ENCODE assay signal across 15 mouse cellular contexts in the genomic region with DNA sequence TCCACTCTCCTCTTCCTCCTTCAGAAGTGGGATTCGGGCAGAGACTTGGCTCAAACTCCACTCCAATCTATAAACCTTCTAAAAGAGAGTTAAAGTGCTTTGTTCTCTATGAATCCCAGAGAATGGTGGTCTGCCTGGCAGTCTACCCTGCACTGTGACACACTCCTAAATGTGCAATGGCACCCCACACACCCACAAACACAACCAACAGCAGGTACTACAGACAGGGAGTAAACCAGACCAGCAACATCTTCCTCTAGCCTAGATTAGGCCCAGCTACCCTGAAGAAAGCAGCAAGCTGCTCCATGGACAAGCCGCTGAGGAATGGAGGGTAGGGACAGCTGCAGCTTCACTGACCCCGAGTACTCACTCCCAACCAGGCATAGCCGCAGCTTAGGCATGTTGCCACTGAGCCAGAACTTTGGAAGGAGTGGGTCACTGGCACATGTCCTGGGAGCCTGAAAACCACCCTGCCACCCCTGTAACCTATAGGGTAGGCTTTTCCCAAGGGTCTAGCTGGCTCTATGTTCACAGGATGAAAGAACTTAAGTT. TPM values are rescaled to one million over a fixed set of nuclear protein-coding genes. Genes with fewer than 3 reads are reported as not detected.
DNase-seq lines count a peak whose midpoint lies in the region; ATAC-seq and TF ChIP-seq lines count a peak whose summit lies in the region.
"Had no signal": no experiment of that assay in that cellular context is flagged by ENCODE, and none has a peak within 500 bp of the region (broad histone marks: within the 10 kb centered on the region; RNA-seq: fewer than 3 reads in every experiment).

No protein-coding gene starts in this region.

- peaks cover 10% of the 10 kb centered on the region for H3K4me1 ChIP-seq in hindbrain, postnatal 0 days (ENCODE audit: insufficient read depth, low read length)
- H3K4me1 ChIP-seq in hindbrain, embryonic 12.5 days, result peaks cover 25% of the 10 kb centered on the region
- H3K4me1 ChIP-seq in lung, embryonic 15.5 days, result peaks cover 38% of the 10 kb centered on the region
- peaks cover 41% of the 10 kb centered on the region for H3K4me1 ChIP-seq in liver, embryonic 15.5 days (replicated peaks)

- peak overlapping the region; percentile 82; the same call in 1 of the 2 replicates for H3K27ac ChIP-seq in hindbrain, postnatal 0 days
- H3K27ac ChIP-seq in hindbrain, embryonic 12.5 days, result no peak overlapping the region
- peak overlapping the region; percentile 97; the same call in 1 of the 2 replicates for H3K27ac ChIP-seq in lung, embryonic 15.5 days
- H3K27ac ChIP-seq in liver, embryonic 15.5 days (replicated peaks), result peak overlapping the region; percentile 91; the same call in 1 of the 2 replicates
- H3K27ac ChIP-seq: macrophage had no signal

- no peak for TF ChIP-seq CTCF in hindbrain, postnatal 0 days (IDR thresholded peaks at IDR 0.05; ENCODE audit: low read depth)

- no peaks in the 10 kb centered on the region for H3K27me3 ChIP-seq in hindbrain, postnatal 0 days (ENCODE audit: insufficient read depth, low read length)
- no peaks in the 10 kb centered on the region for H3K27me3 ChIP-seq in hindbrain, embryonic 12.5 days
- no peaks in the 10 kb centered on the region for H3K27me3 ChIP-seq in lung, embryonic 15.5 days
- H3K27me3 ChIP-seq in liver, embryonic 15.5 days, result no peaks in the 10 kb centered on the region; the same call in 1 of the 2 replicates
- H3K27me3 ChIP-seq: limb, embryonic 12.5 days had no signal

- no peak overlapping the region for H3K4me3 ChIP-seq in hindbrain, postnatal 0 days (ENCODE audit: low read length)
- H3K4me3 ChIP-seq in hindbrain, embryonic 12.5 days, result no peak overlapping the region
- no peak overlapping the region for H3K4me3 ChIP-seq in lung, embryonic 15.5 days
- no peak overlapping the region for H3K4me3 ChIP-seq in liver, embryonic 15.5 days (replicated peaks)
- H3K4me3 ChIP-seq: limb, embryonic 12.5 days had no signal

- WGBS in hindbrain, postnatal 0 days, result 59% methylated on average over 4 of the region's 4 CpGs
- WGBS in hindbrain, embryonic 12.5 days, result 87% methylated on average over 4 of the region's 4 CpGs
- 71% methylated on average over 4 of the region's 4 CpGs for WGBS in lung, embryonic 15.5 days
- WGBS in liver, embryonic 15.5 days (ENCODE audit: insufficient replicate concordance), result 81% methylated on average over 4 of the region's 4 CpGs

- no peak overlapping the region for H3K4me2 ChIP-seq in hindbrain, postnatal 0 days (ENCODE audit: low read depth, low read length)
- no peak overlapping the region for H3K4me2 ChIP-seq in hindbrain, embryonic 12.5 days (replicated peaks)
- H3K4me2 ChIP-seq in lung, embryonic 15.5 days, result no peak overlapping the region
- H3K4me2 ChIP-seq in liver, embryonic 15.5 days, result no peak overlapping the region
- H3K4me2 ChIP-seq: limb, embryonic 12.5 days had no signal

- ATAC-seq in hindbrain, postnatal 0 days, result no peak
- no peak for ATAC-seq in hindbrain, embryonic 12.5 days (ENCODE audit: low FRiP score)
- no peak for ATAC-seq in lung, embryonic 15.5 days (ENCODE audit: borderline replicate concordance, extremely low read depth, low FRiP score, low TSS enrichment)
- ATAC-seq in liver, embryonic 15.5 days (ENCODE audit: insufficient read depth), result no peak

- DNase-seq in hindbrain, postnatal 0 days (ENCODE audit: low spot score), result no peak
- no peak for DNase-seq in lung, postnatal 14 days
- DNase-seq in cerebellum, postnatal 10 days, result peak; percentile 63 to 65
- DNase-seq in heart, postnatal 25 days (ENCODE audit: low spot score), result no peak
- DNase-seq: heart, postnatal 4 days; kidney, adult 2 months; right cerebral cortex, postnatal 4 days; thymus, postnatal 36 days had no signal

- intact Hi-C loops in heart, postnatal 25 days (cut with DNase I), result no loop called here

- no peaks in the 10 kb centered on the region for H3K9me3 ChIP-seq in hindbrain, postnatal 0 days (ENCODE audit: low read length)
- no peaks in the 10 kb centered on the region for H3K9me3 ChIP-seq in hindbrain, embryonic 12.5 days (replicated peaks)
- H3K9me3 ChIP-seq in lung, embryonic 15.5 days, result no peaks in the 10 kb centered on the region
- no peaks in the 10 kb centered on the region for H3K9me3 ChIP-seq in liver, embryonic 15.5 days (replicated peaks)
- H3K9me3 ChIP-seq: limb, embryonic 12.5 days had no signal

- H3K36me3 ChIP-seq in hindbrain, postnatal 0 days (ENCODE audit: insufficient read depth, low read length), result peaks cover 5% of the 10 kb centered on the region
- 0 out of 2 replicates have a peak, but pooled peaks cover 11% of the 10 kb centered on the region for H3K36me3 ChIP-seq in hindbrain, embryonic 12.5 days
- peaks cover 15% of the 10 kb centered on the region; the same call in 1 of the 2 replicates for H3K36me3 ChIP-seq in lung, embryonic 15.5 days
- H3K36me3 ChIP-seq in liver, embryonic 15.5 days (replicated peaks), result peaks cover 41% of the 10 kb centered on the region

- no peak overlapping the region for H3K9ac ChIP-seq in hindbrain, postnatal 0 days (replicated peaks; ENCODE audit: low read length)
- H3K9ac ChIP-seq in hindbrain, embryonic 12.5 days, result no peak overlapping the region
- no peak overlapping the region for H3K9ac ChIP-seq in lung, embryonic 15.5 days
- H3K9ac ChIP-seq in liver, embryonic 15.5 days, result no peak overlapping the region
- H3K9ac ChIP-seq: limb, embryonic 12.5 days had no signal

RNA-seq across cellular contexts. Expression of a gene that starts 16.8 kb away (rescaled TPM):
- total RNA-seq in hindbrain, postnatal 0 days (2014; rRNA removed), result 0.16 and 0.43 TPM in 2 replicates
- polyA plus RNA-seq in hindbrain, postnatal 0 days (2015; fragmentation: Nextera tagmentation; extraction: Ambion mirVana), result 0.88 and 1.0 TPM in 2 replicates
- 0.23 and 0.61 TPM in 2 replicates for polyA plus RNA-seq in hindbrain, embryonic 12.5 days (2016; fragmentation: Nextera tagmentation; extraction: Ambion mirVana)
- polyA plus RNA-seq in lung, embryonic 15.5 days (2015; fragmentation: Nextera tagmentation; extraction: Ambion mirVana), result 0.24 and 0.55 TPM in 2 replicates
- polyA plus RNA-seq in liver, embryonic 15.5 days (2015; fragmentation: Nextera tagmentation; extraction: Ambion mirVana), result 0.05 TPM in 1 of 2 replicates, not detected in the other
- total RNA-seq in heart, postnatal 25 days (2021), result under 1 TPM in 1 of 2 experiments, not detected in 1; 0.14 TPM
- total RNA-seq: granulocyte monocyte progenitor cell, adult 5-6 weeks; heart, postnatal 4 days; layer of hippocampus, postnatal 36 days had no signal
- polyA plus RNA-seq: limb, embryonic 12.5 days; macrophage had no signal

RNA-seq across cellular contexts. Expression of a gene that starts 20.8 kb away (rescaled TPM):
- total RNA-seq in hindbrain, postnatal 0 days (2014; rRNA removed), result 26.7 and 32.3 TPM in 2 replicates
- 8.8 TPM in 2 replicates for polyA plus RNA-seq in hindbrain, postnatal 0 days (2015; fragmentation: Nextera tagmentation; extraction: Ambion mirVana)
- polyA plus RNA-seq in hindbrain, embryonic 12.5 days (2016; fragmentation: Nextera tagmentation; extraction: Ambion mirVana), result 14.3 and 15.4 TPM in 2 replicates
- 19.8 and 19.9 TPM in 2 replicates for polyA plus RNA-seq in lung, embryonic 15.5 days (2015; fragmentation: Nextera tagmentation; extraction: Ambion mirVana)
- polyA plus RNA-seq in liver, embryonic 15.5 days (2015; fragmentation: Nextera tagmentation; extraction: Ambion mirVana), result 1.5 and 1.9 TPM in 2 replicates
- total RNA-seq in heart, postnatal 25 days (2021), result 10 to 100 TPM; 24.5 to 28.5 TPM

RNA-seq across cellular contexts. Expression of a gene that starts 21.7 kb away (rescaled TPM):
- total RNA-seq in hindbrain, postnatal 0 days (2014; rRNA removed), result 25.4 and 28.9 TPM in 2 replicates
- polyA plus RNA-seq in hindbrain, postnatal 0 days (2015; fragmentation: Nextera tagmentation; extraction: Ambion mirVana), result 5.8 and 6.5 TPM in 2 replicates
- 0.97 and 1.2 TPM in 2 replicates for polyA plus RNA-seq in hindbrain, embryonic 12.5 days (2016; fragmentation: Nextera tagmentation; extraction: Ambion mirVana)
- 1.1 and 1.4 TPM in 2 replicates for polyA plus RNA-seq in lung, embryonic 15.5 days (2015; fragmentation: Nextera tagmentation; extraction: Ambion mirVana)
- polyA plus RNA-seq in liver, embryonic 15.5 days (2015; fragmentation: Nextera tagmentation; extraction: Ambion mirVana), result 0.07 and 0.12 TPM in 2 replicates
- 1 to 10 TPM; 1.7 to 2.4 TPM for total RNA-seq in heart, postnatal 25 days (2021)

RNA-seq across cellular contexts. Expression of a gene that starts 34.3 kb away (rescaled TPM):
- total RNA-seq in hindbrain, postnatal 0 days (2014; rRNA removed), result 26.7 and 27.6 TPM in 2 replicates
- polyA plus RNA-seq in hindbrain, postnatal 0 days (2015; fragmentation: Nextera tagmentation; extraction: Ambion mirVana), result 20.1 and 22.2 TPM in 2 replicates
- 17.3 and 18.5 TPM in 2 replicates for polyA plus RNA-seq in hindbrain, embryonic 12.5 days (2016; fragmentation: Nextera tagmentation; extraction: Ambion mirVana)
- 16.2 and 19.2 TPM in 2 replicates for polyA plus RNA-seq in lung, embryonic 15.5 days (2015; fragmentation: Nextera tagmentation; extraction: Ambion mirVana)
- polyA plus RNA-seq in liver, embryonic 15.5 days (2015; fragmentation: Nextera tagmentation; extraction: Ambion mirVana), result 9.8 and 11.0 TPM in 2 replicates
- 10 to 100 TPM; 26.0 to 30.4 TPM for total RNA-seq in heart, postnatal 25 days (2021)

RNA-seq across cellular contexts. Expression of a gene that starts 36.3 kb away (rescaled TPM):
- total RNA-seq in hindbrain, postnatal 0 days (2014; rRNA removed), result 29.7 and 40.8 TPM in 2 replicates
- 57.7 and 62.8 TPM in 2 replicates for polyA plus RNA-seq in hindbrain, postnatal 0 days (2015; fragmentation: Nextera tagmentation; extraction: Ambion mirVana)
- polyA plus RNA-seq in hindbrain, embryonic 12.5 days (2016; fragmentation: Nextera tagmentation; extraction: Ambion mirVana), result 10.4 and 12.9 TPM in 2 replicates
- 3.5 and 3.6 TPM in 2 replicates for polyA plus RNA-seq in lung, embryonic 15.5 days (2015; fragmentation: Nextera tagmentation; extraction: Ambion mirVana)
- polyA plus RNA-seq in liver, embryonic 15.5 days (2015; fragmentation: Nextera tagmentation; extraction: Ambion mirVana), result 0.05 and 0.24 TPM in 2 replicates
- 1 to 10 TPM; 2.5 to 3.9 TPM for total RNA-seq in heart, postnatal 25 days (2021)
- total RNA-seq: granulocyte monocyte progenitor cell, adult 5-6 weeks had no signal

Comparison
In these comparisons a context has a peak if more than half of its experiments do, and no peak if none do; other contexts are left out.
1. DNase-seq: peak in cerebellum, postnatal 10 days (2 of 2); none in hindbrain, postnatal 0 days (single experiment), lung, postnatal 14 days (single experiment) and heart, postnatal 25 days (single experiment).